Mouse (Mus musculus): Measurements from ENCODE around the gene Cdc25a.

Gene Cdc25a

GRCm38 (mm10) chr9:109894413-109895090 lies 19.2 kb downstream of the Cdc25a start:
- DNase-seq (ENCODE audit: low read depth), result peak; percentile 54

- no peak for DNase-seq (ENCODE audit: low read depth)
These were observed 20.2 kb downstream of the Cdc25a start for GRCm38 (mm10) chr9:109895593-109895992.

- DNase-seq (ENCODE audit: low read depth), result no peak
These were observed 21.1 kb downstream of the Cdc25a start for GRCm38 (mm10) chr9:109896253-109897150.

GRCm38 (mm10) chr9:109898027-109898426 lies 22.6 kb downstream of the Cdc25a start:
- no peak for DNase-seq (ENCODE audit: low read depth)

- no peak for DNase-seq (ENCODE audit: low read depth)
These were observed 24.0 kb downstream of the Cdc25a start for GRCm38 (mm10) chr9:109899361-109899760.

- DNase-seq (ENCODE audit: low read depth), result no peak
These were observed 24.4 kb downstream of the Cdc25a start for GRCm38 (mm10) chr9:109899774-109900173.

- DNase-seq (ENCODE audit: low read depth), result no peak
These were observed 25.2 kb downstream of the Cdc25a start for GRCm38 (mm10) chr9:109900604-109901003.

GRCm38 (mm10) chr9:109902246-109902645 lies 26.9 kb downstream of the Cdc25a start:
- no peak for DNase-seq (ENCODE audit: low read depth)

- no peak for DNase-seq (ENCODE audit: low read depth)
These were observed 27.4 kb downstream of the Cdc25a start for GRCm38 (mm10) chr9:109902740-109903139.

GRCm38 (mm10) chr9:109907300-109907699 lies 31.9 kb downstream of the Cdc25a start:
- DNase-seq (ENCODE audit: low read depth), result no peak

GRCm38 (mm10) chr9:109907774-109908465 lies 32.5 kb downstream of the Cdc25a start:
- no peak for DNase-seq (ENCODE audit: low read depth)

GRCm38 (mm10) chr9:109909102-109909501 lies 33.7 kb downstream of the Cdc25a start:
- DNase-seq (ENCODE audit: low read depth), result no peak

- DNase-seq (ENCODE audit: low read depth), result no peak
These were observed 34.5 kb downstream of the Cdc25a start for GRCm38 (mm10) chr9:109909926-109910325.

- no peak for DNase-seq (ENCODE audit: low read depth)
These were observed 36.4 kb downstream of the Cdc25a start for GRCm38 (mm10) chr9:109911779-109912178.

GRCm38 (mm10) chr9:109914269-109914926 lies 39.0 kb downstream of the Cdc25a start:
- DNase-seq (ENCODE audit: low read depth), result no peak

- DNase-seq (ENCODE audit: low read depth), result no peak
These were observed 42.6 kb downstream of the Cdc25a start for GRCm38 (mm10) chr9:109917931-109918330.

GRCm38 (mm10) chr9:109929131-109929530 lies 53.8 kb downstream of the Cdc25a start:
- no peak for DNase-seq (ENCODE audit: low read depth)

- no peak for DNase-seq (ENCODE audit: low read depth)
These were observed 54.7 kb downstream of the Cdc25a start for GRCm38 (mm10) chr9:109930063-109930462.

GRCm38 (mm10) chr9:109930752-109931151 lies 55.4 kb downstream of the Cdc25a start:
- no peak for DNase-seq (ENCODE audit: low read depth)

- peak; percentile 81 for DNase-seq (ENCODE audit: low read depth)
These were observed 56.1 kb downstream of the Cdc25a start, which contains the start of gene Map4 for GRCm38 (mm10) chr9:109931257-109932171. Gene Map4 (plus strand): TSS chr9:109931460.

- DNase-seq (ENCODE audit: low read depth), result no peak
These were observed 57.0 kb downstream of the Cdc25a start for GRCm38 (mm10) chr9:109932361-109932755.

All from c-Kit-positive CD71-negative TER-119-negative erythroid progenitor cells, embryonic 14.5 days (primary cell).